Mouse (Mus musculus): ENCODE measurements around the gene Bcl9l. TPM values are rescaled to one million over a fixed set of nuclear protein-coding genes. Genes with fewer than 3 reads are reported as not detected.

The Bcl9l gene
- polyA plus RNA-seq, 1 experiment = 28.1 TPM

- Histone ChIP-seq H3K27ac (ENCODE audit: insufficient read depth, low read depth, low read length) (peak overlapping the region; percentile 57), H3K4me3 (ENCODE audit: low read depth, low read length) (peak overlapping the region; percentile 55), H3K36me3 (ENCODE audit: control insufficient read depth, insufficient read depth, low read length) (peaks cover 4% of the 10 kb centered on the region; the same call in 1 of the 2 replicates), H3K4me1 (ENCODE audit: control insufficient read depth, insufficient read depth, insufficient read length, low read length) (peaks cover 32% of the 10 kb centered on the region), H3K27me3 (ENCODE audit: control insufficient read depth, insufficient read depth, low read length) (no peaks in the 10 kb centered on the region)
- WGBS = 9% methylated on average over 59 of the region's 59 CpGs
- peak; percentile 56 for TF ChIP-seq CTCF (IDR thresholded peaks at IDR 0.05; ENCODE audit: extremely low read depth, insufficient read length, insufficient replicate concordance, low read depth, low read length)
- no peak for TF ChIP-seq POLR2A (IDR thresholded peaks at IDR 0.05; ENCODE audit: low read depth, low read length)
Observed at GRCm38 (mm10) chr9:44498421-44499355, 16.1 kb downstream of the Bcl9l start.

DNA sequence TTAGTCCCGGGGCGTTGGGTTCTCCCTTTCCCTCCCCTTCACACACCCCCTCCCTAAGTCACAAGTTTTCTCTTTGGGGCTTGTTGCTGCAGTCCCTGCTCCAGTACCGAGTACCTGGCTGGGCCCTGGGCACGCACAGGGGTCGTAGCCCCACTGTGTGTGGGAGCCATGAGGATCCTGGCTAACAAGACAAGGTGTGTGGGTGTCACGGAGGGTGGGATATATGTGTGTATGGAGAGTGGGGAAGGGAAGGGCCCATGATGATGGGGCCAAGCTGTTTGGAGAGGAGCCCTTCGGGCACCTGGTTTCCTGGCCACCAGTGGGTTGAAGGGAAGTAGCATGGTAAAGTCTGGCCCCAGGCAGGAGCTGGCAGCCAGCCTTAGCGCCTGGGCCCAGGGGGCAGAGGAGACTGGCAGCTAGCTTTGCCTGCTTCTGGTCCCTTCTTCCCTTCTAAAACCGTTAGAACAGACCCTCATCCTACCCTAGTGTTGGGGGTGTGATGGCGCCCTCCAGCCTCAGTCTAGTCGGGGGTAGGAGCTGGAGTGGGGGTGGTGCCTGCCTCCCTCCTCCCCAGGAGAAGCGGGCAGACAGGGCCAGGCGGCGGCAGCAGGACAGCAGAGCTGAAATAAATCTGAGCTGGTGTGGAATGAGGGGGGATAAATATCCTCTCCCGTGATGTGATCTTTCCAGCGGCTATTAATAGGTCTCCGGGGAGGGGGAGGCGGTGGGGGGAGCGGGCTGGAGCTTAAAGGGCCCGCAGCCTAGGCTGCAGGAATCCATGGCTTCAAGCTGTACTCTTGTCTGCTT lies 16.9 kb downstream of the Bcl9l start:
- Histone ChIP-seq H3K27ac (ENCODE audit: insufficient read depth, low read depth, low read length) (peak overlapping the region; percentile 57), H3K36me3 (ENCODE audit: control insufficient read depth, insufficient read depth, low read length) (peaks cover 4% of the 10 kb centered on the region; the same call in 1 of the 2 replicates), H3K4me3 (ENCODE audit: low read depth, low read length) (peak overlapping the region; percentile 36), H3K27me3 (ENCODE audit: control insufficient read depth, insufficient read depth, low read length) (no peaks in the 10 kb centered on the region), H3K4me1 (ENCODE audit: control insufficient read depth, insufficient read depth, insufficient read length, low read length) (peaks cover 23% of the 10 kb centered on the region)
- 55% methylated on average over 20 of the region's 20 CpGs for WGBS
- no peak for TF ChIP-seq POLR2A (IDR thresholded peaks at IDR 0.05; ENCODE audit: low read depth, low read length)
- TF ChIP-seq CTCF (IDR thresholded peaks at IDR 0.05; ENCODE audit: extremely low read depth, insufficient read length, insufficient replicate concordance, low read depth, low read length) = no peak

DNA sequence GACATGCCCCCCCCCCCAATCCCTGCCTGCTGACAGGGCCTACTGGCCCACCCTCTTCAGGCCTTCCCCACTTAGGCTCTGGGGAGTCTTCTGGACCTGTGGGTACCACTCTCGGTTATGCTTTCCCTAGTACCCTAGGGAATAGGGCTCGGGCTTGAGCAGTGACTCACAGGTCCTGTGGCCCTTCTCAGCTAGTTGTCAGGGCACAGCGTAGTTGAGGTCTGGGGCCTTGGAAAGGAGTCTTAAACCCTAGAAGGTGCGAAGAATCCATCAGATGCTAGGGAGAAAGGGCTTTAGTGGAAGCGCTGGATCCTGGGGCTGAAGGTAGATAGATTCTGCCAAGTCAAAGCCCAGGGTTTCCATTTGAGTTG lies 17.5 kb downstream of the Bcl9l start:
- no peak overlapping the region for H3K4me3 ChIP-seq (ENCODE audit: low read depth, low read length)
- H3K27me3 ChIP-seq (ENCODE audit: control insufficient read depth, insufficient read depth, low read length) = no peaks in the 10 kb centered on the region
- H3K36me3 ChIP-seq (ENCODE audit: control insufficient read depth, insufficient read depth, low read length) = peaks cover 6% of the 10 kb centered on the region; the same call in 1 of the 2 replicates
- H3K27ac ChIP-seq (ENCODE audit: insufficient read depth, low read depth, low read length) = no peak overlapping the region
- TF ChIP-seq POLR2A (IDR thresholded peaks at IDR 0.05; ENCODE audit: low read depth, low read length) = no peak
- TF ChIP-seq CTCF (IDR thresholded peaks at IDR 0.05; ENCODE audit: extremely low read depth, insufficient read length, insufficient replicate concordance, low read depth, low read length) = no peak
- H3K4me1 ChIP-seq (ENCODE audit: control insufficient read depth, insufficient read depth, insufficient read length, low read length) = peaks cover 18% of the 10 kb centered on the region
- WGBS = 79% methylated on average over 5 of the region's 5 CpGs

DNA sequence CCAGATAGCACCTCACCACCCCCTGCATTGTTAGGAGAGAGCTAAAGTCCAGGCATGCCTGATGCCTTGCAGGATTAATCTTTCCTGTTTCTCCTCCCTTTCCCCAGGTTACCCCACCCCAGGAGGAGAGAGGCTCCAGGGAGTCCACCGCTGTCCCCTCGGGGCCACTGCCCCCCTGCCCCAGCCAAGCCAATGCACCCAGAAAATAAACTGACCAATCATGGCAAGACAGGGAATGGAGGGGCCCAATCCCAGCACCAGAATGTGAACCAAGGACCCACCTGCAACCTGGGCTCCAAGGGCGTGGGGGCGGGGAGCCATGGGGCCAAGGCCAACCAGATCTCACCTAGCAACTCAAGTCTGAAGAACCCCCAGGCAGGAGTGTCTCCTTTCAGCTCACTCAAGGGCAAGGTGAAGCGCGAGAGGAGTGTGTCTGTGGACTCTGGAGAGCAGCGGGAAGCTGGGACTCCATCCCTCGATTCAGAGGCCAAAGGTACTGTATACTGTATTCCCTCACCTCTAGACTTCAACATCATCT lies 18.1 kb downstream of the Bcl9l start:
- Histone ChIP-seq H3K36me3 (ENCODE audit: control insufficient read depth, insufficient read depth, low read length) (peaks cover 9% of the 10 kb centered on the region), H3K27me3 (ENCODE audit: control insufficient read depth, insufficient read depth, low read length) (no peaks in the 10 kb centered on the region), H3K4me1 (ENCODE audit: control insufficient read depth, insufficient read depth, insufficient read length, low read length) (peaks cover 17% of the 10 kb centered on the region), H3K4me3 (ENCODE audit: low read depth, low read length) (no peak overlapping the region), H3K27ac (ENCODE audit: insufficient read depth, low read depth, low read length) (no peak overlapping the region)
- WGBS = 62% methylated on average over 8 of the region's 8 CpGs
- TF ChIP-seq CTCF (IDR thresholded peaks at IDR 0.05; ENCODE audit: extremely low read depth, insufficient read length, insufficient replicate concordance, low read depth, low read length) = no peak
- TF ChIP-seq POLR2A (IDR thresholded peaks at IDR 0.05; ENCODE audit: low read depth, low read length) = no peak

DNA sequence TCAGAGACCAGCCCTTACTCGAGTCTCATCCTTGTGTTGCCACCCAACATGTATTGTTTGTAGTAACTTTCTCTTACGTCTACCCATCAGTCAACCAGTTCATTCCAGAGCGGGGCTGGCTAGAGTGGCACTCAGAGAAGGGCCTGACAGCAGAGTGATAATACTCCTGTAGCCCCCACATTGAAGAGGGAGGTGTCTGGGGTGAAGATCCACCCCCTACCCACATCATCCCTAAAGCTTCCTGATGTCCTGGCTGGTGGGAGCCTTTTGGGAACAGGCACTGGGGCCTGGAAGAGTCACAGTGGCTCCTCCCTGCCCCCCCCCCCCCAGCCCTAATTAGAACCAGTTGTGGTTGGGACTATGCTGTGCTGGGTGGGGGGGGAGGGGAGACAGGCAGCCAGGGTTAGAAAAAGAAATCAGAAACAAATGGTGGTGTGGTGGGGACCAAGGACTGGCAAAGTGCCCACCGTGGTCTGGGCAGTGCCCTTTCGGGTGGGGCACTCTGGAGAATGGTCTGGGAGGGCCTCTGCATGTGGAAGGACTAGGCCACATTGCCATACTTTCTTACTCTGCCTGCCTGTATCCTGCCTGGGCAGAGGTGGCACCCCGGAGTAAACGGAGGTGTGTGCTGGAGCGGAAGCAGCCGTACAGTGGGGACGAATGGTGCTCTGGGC lies 18.7 kb downstream of the Bcl9l start:
- peaks cover 15% of the 10 kb centered on the region for H3K36me3 ChIP-seq (ENCODE audit: control insufficient read depth, insufficient read depth, low read length)
- TF ChIP-seq POLR2A (IDR thresholded peaks at IDR 0.05; ENCODE audit: low read depth, low read length) (no peak), CTCF (IDR thresholded peaks at IDR 0.05; ENCODE audit: extremely low read depth, insufficient read length, insufficient replicate concordance, low read depth, low read length) (no peak)
- 49% methylated on average over 10 of the region's 10 CpGs for WGBS
- H3K4me3 ChIP-seq (ENCODE audit: low read depth, low read length) = no peak overlapping the region
- H3K4me1 ChIP-seq (ENCODE audit: control insufficient read depth, insufficient read depth, insufficient read length, low read length) = peaks cover 17% of the 10 kb centered on the region
- no peak overlapping the region for H3K27ac ChIP-seq (ENCODE audit: insufficient read depth, low read depth, low read length)
- H3K27me3 ChIP-seq (ENCODE audit: control insufficient read depth, insufficient read depth, low read length) = no peaks in the 10 kb centered on the region

DNA sequence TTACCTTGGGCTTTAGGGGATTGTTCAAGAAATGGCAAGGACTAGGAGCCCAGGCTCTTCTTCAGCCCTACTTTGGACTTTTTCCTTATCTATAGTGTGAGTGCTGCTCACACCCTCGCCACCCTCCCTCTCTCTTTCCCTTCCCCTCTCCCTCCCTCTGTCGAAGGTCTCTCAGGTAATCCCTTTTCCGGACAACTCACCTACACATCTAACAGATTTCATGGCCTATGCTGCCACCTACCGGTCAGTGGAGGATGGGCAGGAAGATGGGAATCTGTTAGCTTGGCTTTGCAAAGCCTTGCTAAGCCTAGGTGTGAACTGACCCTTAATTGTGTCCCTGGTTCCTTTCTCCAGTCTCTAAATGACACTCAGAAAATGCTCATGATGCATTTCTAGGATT lies 19.4 kb downstream of the Bcl9l start:
- peaks cover 19% of the 10 kb centered on the region for H3K36me3 ChIP-seq (ENCODE audit: control insufficient read depth, insufficient read depth, low read length)
- no peak overlapping the region for H3K27ac ChIP-seq (ENCODE audit: insufficient read depth, low read depth, low read length)

More for the DNA sequence above, 19.4 kb downstream of the Bcl9l start:
- TF ChIP-seq POLR2A (IDR thresholded peaks at IDR 0.05; ENCODE audit: low read depth, low read length) = no peak
- peak; percentile 92; the same call in 1 of the 2 replicates for TF ChIP-seq CTCF (IDR thresholded peaks at IDR 0.05; ENCODE audit: extremely low read depth, insufficient read length, insufficient replicate concordance, low read depth, low read length)
- WGBS = 5% methylated on average over 4 of the region's 4 CpGs
- H3K27me3 ChIP-seq (ENCODE audit: control insufficient read depth, insufficient read depth, low read length) = no peaks in the 10 kb centered on the region
- H3K4me3 ChIP-seq (ENCODE audit: low read depth, low read length) = no peak overlapping the region
- H3K4me1 ChIP-seq (ENCODE audit: control insufficient read depth, insufficient read depth, insufficient read length, low read length) = peaks cover 17% of the 10 kb centered on the region

Data from small intestine, adult 2 months (tissue).